Mouse (Mus musculus) lung, embryonic 14.5 days (tissue): ENCODE measurements around the gene Eno2. TPM values are rescaled to one million over a fixed set of nuclear protein-coding genes. Genes with fewer than 3 reads are reported as not detected.

ENCODE experiments used
- ATAC-seq: fragments of 200-750 bp; cut with Nextera tagmentation; 2 replicates; pipeline ENCODE4 v1.8.0; 2017; ENCODE audit warnings: mild to moderate bottlenecking, moderate TSS enrichment, moderate library complexity; ENCODE audit not compliant: insufficient read depth
- DNase-seq: peaks from one replicate; pipeline ENCODE4 v3.0.0-alpha.2; 2015
- H3K27ac ChIP-seq: fragments of 300-500 bp; sonication (generic); 2 replicates; pipeline ENCODE4 v1.5.1; 2014; ENCODE audit warnings: low read depth, mild to moderate bottlenecking, moderate library complexity
- H3K27me3 ChIP-seq: fragments of 300-500 bp; sonication (generic); 2 replicates; pipeline ENCODE4 v1.6.1; 2014; ENCODE audit warnings: low read length, control low read depth; ENCODE audit not compliant: insufficient read depth
- H3K36me3 ChIP-seq: fragments of 300-500 bp; sonication (generic); 2 replicates; pipeline ENCODE4 v1.6.1; 2014; ENCODE audit warnings: control low read depth; ENCODE audit not compliant: insufficient read depth
- H3K4me1 ChIP-seq: fragments of 300-500 bp; sonication (generic); 2 replicates; pipeline ENCODE4 v1.6.1; 2014; ENCODE audit warnings: antibody characterized with exemption, control low read depth; ENCODE audit not compliant: insufficient read depth
- H3K4me2 ChIP-seq: fragments of 300-500 bp; sonication (generic); 2 replicates; pipeline ENCODE4 v1.6.1; 2014; ENCODE audit warnings: mild to moderate bottlenecking
- H3K4me3 ChIP-seq: fragments of 300-500 bp; sonication (generic); 2 replicates; pipeline ENCODE4 v1.5.1; 2014; ENCODE audit warnings: low read depth, low read length
- H3K9ac ChIP-seq: fragments of 300-500 bp; sonication (generic); 2 replicates; pipeline ENCODE4 v1.6.1; 2014
- H3K9me3 ChIP-seq: fragments of 300-500 bp; sonication (generic); 2 replicates; pipeline ENCODE4 v1.6.1; 2016; ENCODE audit warnings: low read depth, low read length, control low read depth
- CTCF ChIP-seq: IDR thresholded peaks from 2 replicates; pipeline ENCODE4 v1.5.1; 2016; ENCODE audit warnings: antibody characterized with exemption, low read depth
- WGBS: fragments of 180-500 bp; shearing (Covaris S2); extraction: QIAGEN DNeasy Blood & Tissue Kit; methylation state at CpG from one replicate; pipeline ENCODE4 v1.1.7; 2014; 5-methylcytosine and 5-hydroxymethylcytosine counted together
- polyA plus RNA-seq: library from polyadenylated mRNA; unstranded; fragments of >200 nt; fragmentation: Nextera tagmentation; extraction: Ambion mirVana; gene quantifications from 2 replicates; pipeline ENCODE4 v1.2.1, GENCODE M21; 2014

Eno2 gene
- polyA plus RNA-seq, 1 experiment from 2014 or later = 4.1 TPM

GRCm38 (mm10) chr6:124740211-124740887 is 29.1 kb downstream of the Eno2 start:
- peak; percentile 77 for DNase-seq
- H3K27me3 ChIP-seq = no peaks in the 10 kb centered on the region
- H3K36me3 ChIP-seq = peaks cover 28% of the 10 kb centered on the region
- peak overlapping the region; percentile 87 for H3K4me2 ChIP-seq
- WGBS = under 1% methylated on average over 29 of the region's 29 CpGs
- peak; percentile 66 for TF ChIP-seq CTCF
- peak overlapping the region; percentile 100 for H3K27ac ChIP-seq
- peak overlapping the region; percentile 83 for H3K9ac ChIP-seq
- peak; percentile 1 for ATAC-seq
- no peaks in the 10 kb centered on the region for H3K9me3 ChIP-seq
- peaks cover 11% of the 10 kb centered on the region; the same call in 1 of the 2 replicates for H3K4me1 ChIP-seq
- peak overlapping the region; percentile 67 for H3K4me3 ChIP-seq

GRCm38 (mm10) chr6:124739231-124739796 is 30.2 kb downstream of the Eno2 start:
- no peak overlapping the region for H3K9ac ChIP-seq
- H3K36me3 ChIP-seq = peaks cover 17% of the 10 kb centered on the region
- peaks cover 11% of the 10 kb centered on the region; the same call in 1 of the 2 replicates for H3K4me1 ChIP-seq
- DNase-seq (no peak), ATAC-seq (no peak)
- peak overlapping the region; percentile 100 for H3K27ac ChIP-seq
- no peaks in the 10 kb centered on the region for H3K27me3 ChIP-seq
- peak overlapping the region; percentile 87 for H3K4me2 ChIP-seq
- whole genome bisulfite sequencing = 80% methylated on average over 10 of the region's 10 CpGs
- no peaks in the 10 kb centered on the region for H3K9me3 ChIP-seq
- no peak overlapping the region for H3K4me3 ChIP-seq
- no peak for TF ChIP-seq CTCF

DNA sequence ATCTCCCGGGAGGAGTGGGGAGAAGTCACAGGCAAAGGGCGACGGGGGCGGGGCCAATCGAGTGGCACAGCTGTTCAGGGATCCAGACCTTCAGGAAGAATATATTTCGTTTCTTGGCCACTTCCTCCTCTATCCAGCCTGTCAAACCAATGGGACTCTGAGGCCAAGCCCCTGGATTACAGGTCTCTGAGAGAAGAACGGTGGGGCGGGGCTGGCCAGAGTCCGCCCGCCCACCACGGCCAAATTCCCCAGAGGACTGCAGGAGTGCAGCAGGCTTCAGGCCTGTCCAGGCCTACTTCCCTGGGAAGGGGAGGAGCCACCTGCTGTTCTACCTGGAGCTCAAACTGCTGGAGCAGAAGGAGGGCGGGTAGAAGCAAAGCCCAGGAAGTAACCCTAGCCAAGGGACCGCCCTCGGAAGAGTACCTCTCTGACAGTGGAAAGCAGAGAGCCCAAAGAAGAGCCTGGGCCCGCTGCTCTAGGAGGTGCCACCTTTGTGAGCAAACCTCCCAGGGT is 30.9 kb downstream of the Eno2 start, which contains the start of gene Ptpn6:
Ptpn6 (minus strand) TSS at position 204 of the 513 bp plus-strand sequence.
- H3K9ac ChIP-seq = no peak within 1 kb of the TSS
- no peak within 1 kb of the TSS for H3K4me3 ChIP-seq
- ATAC-seq = peak; percentile 25

GRCm38 (mm10) chr6:124737040-124737439 is 32.4 kb downstream of the Eno2 start:
- H3K4me3 ChIP-seq = no peak overlapping the region
- DNase-seq (no peak), ATAC-seq (no peak)
- no peaks in the 10 kb centered on the region for H3K9me3 ChIP-seq
- H3K27ac ChIP-seq = no peak overlapping the region
- no peak for TF ChIP-seq CTCF
- H3K36me3 ChIP-seq = no peaks in the 10 kb centered on the region
- H3K27me3 ChIP-seq = no peaks in the 10 kb centered on the region
- peaks cover 11% of the 10 kb centered on the region; the same call in 1 of the 2 replicates for H3K4me1 ChIP-seq
- WGBS = 77% methylated on average over 11 of the region's 11 CpGs
- no peak overlapping the region for H3K4me2 ChIP-seq
- no peak overlapping the region for H3K9ac ChIP-seq

More for the DNA sequence above, 30.9 kb downstream of the Eno2 start, which contains the start of gene Ptpn6:
- Histone ChIP-seq H3K36me3 (peaks cover 10% of the 10 kb centered on the region), H3K4me2 (peak within 1 kb of the TSS; percentile 87), H3K27ac (peak within 1 kb of the TSS; percentile 100; the same call in 1 of the 2 replicates), H3K9me3 (no peaks in the 10 kb centered on the region), H3K27me3 (no peaks in the 10 kb centered on the region), H3K4me1 (peaks cover 11% of the 10 kb centered on the region; the same call in 1 of the 2 replicates)
- DNase-seq = peak; percentile 73
- WGBS = 25% methylated on average over 15 of the region's 15 CpGs
- TF ChIP-seq CTCF = no peak

- no peak for ATAC-seq
- Histone ChIP-seq H3K27me3 (no peaks in the 10 kb centered on the region), H3K36me3 (no peaks in the 10 kb centered on the region), H3K4me1 (no peaks in the 10 kb centered on the region), H3K9me3 (no peaks in the 10 kb centered on the region), H3K9ac (no peak overlapping the region), H3K4me3 (no peak overlapping the region), H3K4me2 (no peak overlapping the region), H3K27ac (no peak overlapping the region)
- WGBS = 83% methylated on average over 3 of the region's 3 CpGs
- no peak for TF ChIP-seq CTCF
- DNase-seq = no peak
Observed at GRCm38 (mm10) chr6:124734417-124734816, 35.1 kb downstream of the Eno2 start.

DNA sequence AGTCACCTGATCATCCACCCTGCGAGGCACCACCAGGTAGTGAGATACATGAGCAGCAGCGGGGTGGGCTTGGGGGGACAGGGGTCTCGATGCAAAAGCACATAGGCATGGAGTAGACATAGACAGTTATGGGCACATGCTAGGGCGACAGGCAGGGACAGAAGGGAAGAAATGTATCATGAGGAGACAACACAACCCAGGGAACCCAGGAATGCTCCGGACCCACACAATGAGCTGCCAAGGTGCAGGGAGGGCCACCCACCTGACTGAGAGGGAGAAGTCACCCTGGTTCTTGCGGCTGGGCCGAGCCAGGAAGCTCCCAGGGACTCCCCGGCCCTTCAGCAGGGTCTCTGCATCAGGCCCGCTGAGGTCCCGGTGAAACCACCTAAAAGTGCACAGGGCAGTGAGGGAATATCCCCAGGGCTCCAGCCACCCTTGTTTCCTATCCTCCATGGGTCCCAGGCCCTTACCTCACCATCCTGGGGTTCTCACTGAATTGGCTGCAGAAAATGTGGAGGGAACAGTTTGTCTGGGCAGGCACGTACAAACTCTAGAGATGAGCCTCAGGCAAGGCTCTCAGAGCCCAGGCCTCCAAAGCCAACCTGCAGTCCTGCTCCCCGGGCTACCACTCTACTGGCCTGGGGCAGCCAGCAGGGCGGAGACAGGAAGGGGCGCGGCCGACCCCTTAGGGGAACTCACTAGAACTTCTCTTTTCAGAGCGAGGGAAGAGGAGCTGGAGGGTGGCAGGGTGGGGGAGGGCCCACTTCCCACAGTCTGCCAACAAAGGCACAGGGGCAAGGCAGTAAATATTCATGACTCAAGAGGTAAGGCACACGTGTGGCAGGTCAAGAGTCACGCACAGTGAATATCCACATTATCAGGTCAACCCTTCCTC is 36.8 kb downstream of the Eno2 start:
- 0 out of 2 replicates have a peak, but pooled peaks have one; percentile 19 for TF ChIP-seq CTCF
- Histone ChIP-seq H3K9ac (peak overlapping the region; percentile 23; the same call in 1 of the 2 replicates), H3K9me3 (no peaks in the 10 kb centered on the region), H3K27ac (no peak overlapping the region), H3K36me3 (no peaks in the 10 kb centered on the region), H3K4me3 (peak overlapping the region; percentile 15; the same call in 1 of the 2 replicates), H3K4me1 (no peaks in the 10 kb centered on the region), H3K27me3 (no peaks in the 10 kb centered on the region), H3K4me2 (peak overlapping the region; percentile 0; the same call in 1 of the 2 replicates)
- 50% methylated on average over 19 of the region's 19 CpGs for WGBS
- ATAC-seq (peak; percentile 47; the same call in 1 of the 2 replicates), DNase-seq (peak; percentile 34)
